Mouse (Mus musculus) small intestine, adult 2 months (tissue): ENCODE data around the gene Sparcl1. TPM values are rescaled to one million over a fixed set of nuclear protein-coding genes. Genes with fewer than 3 reads are reported as not detected.

Experiments
- H3K27ac ChIP-seq: fragments of 200-500 bp; 2 replicates; pipeline ENCODE4 v1.5.1; 2012; ENCODE audit warnings: low read depth, low read length, control low read depth, inconsistent platforms; ENCODE audit not compliant: insufficient read depth
- H3K27me3 ChIP-seq: fragments of 200-500 bp; 2 replicates; pipeline ENCODE4 v1.6.1; 2012; ENCODE audit warnings: mild to moderate bottlenecking, moderate library complexity, low read length, inconsistent platforms; ENCODE audit not compliant: control insufficient read depth, insufficient read depth
- H3K36me3 ChIP-seq: fragments of 200-500 bp; 2 replicates; pipeline ENCODE4 v1.6.1; 2012; ENCODE audit warnings: mild to moderate bottlenecking, low read length, control low read depth, inconsistent platforms; ENCODE audit not compliant: control insufficient read depth, insufficient read depth
- H3K4me1 ChIP-seq: fragments of 200-500 bp; 2 replicates; pipeline ENCODE4 v1.6.1; 2012; ENCODE audit warnings: low read length, inconsistent platforms, mixed read lengths; ENCODE audit not compliant: control insufficient read depth, insufficient read depth, insufficient read length
- H3K4me3 ChIP-seq: fragments of 200-500 bp; 2 replicates; pipeline ENCODE4 v1.5.1; 2012; ENCODE audit warnings: low read depth, mild to moderate bottlenecking, control low read depth, inconsistent platforms, low read length, moderate library complexity
- CTCF ChIP-seq: fragments of 200-500 bp; IDR thresholded peaks from 2 replicates; pipeline ENCODE4 v1.5.1; 2012; ENCODE audit warnings: low read depth, mild to moderate bottlenecking, control low read depth, inconsistent platforms, low read length, moderate library complexity, mixed read lengths; ENCODE audit not compliant: insufficient replicate concordance, insufficient read length; ENCODE audit errors: extremely low read depth
- POLR2A ChIP-seq: fragments of 200-500 bp; IDR thresholded peaks from 2 replicates; pipeline ENCODE4 v1.6.1; 2012; ENCODE audit warnings: low read depth, mild to moderate bottlenecking, control low read depth, inconsistent platforms, low read length, moderate library complexity
- WGBS: fragments of 180-500 bp; shearing (Covaris S2); methylation state at CpG from one replicate; pipeline ENCODE4 v1.1.7; 2018; 5-methylcytosine and 5-hydroxymethylcytosine counted together
- polyA plus RNA-seq: library from polyadenylated mRNA; depleted of rRNA; stranded (reverse); fragments of >200 nt; gene quantifications from 2 replicates; pipeline ENCODE4 v1.2.3, GENCODE M21; 2012

The Sparcl1 gene
- polyA plus RNA-seq, 1 experiment, result 28.8 TPM

- Histone ChIP-seq H3K36me3 (no peaks in the 10 kb centered on the region), H3K27ac (no peak overlapping the region), H3K27me3 (no peaks in the 10 kb centered on the region), H3K4me1 (no peaks in the 10 kb centered on the region), H3K4me3 (no peak overlapping the region)
- TF ChIP-seq CTCF (no peak), POLR2A (no peak)
- WGBS, result 73% methylated on average over 4 of the region's 4 CpGs
Observed at GRCm38 (mm10) chr5:104144057-104144456, 30.5 kb upstream of the Sparcl1 start.

- H3K4me3 ChIP-seq, result no peak overlapping the region
- H3K27ac ChIP-seq, result no peak overlapping the region
- 87% methylated on average over 2 of the region's 2 CpGs for WGBS
- H3K36me3 ChIP-seq, result no peaks in the 10 kb centered on the region
- no peak for TF ChIP-seq CTCF
- no peak for TF ChIP-seq POLR2A
- no peaks in the 10 kb centered on the region for H3K27me3 ChIP-seq
- 0 out of 2 replicates have a peak, but pooled peaks cover 2% of the 10 kb centered on the region for H3K4me1 ChIP-seq
Observed at GRCm38 (mm10) chr5:104141067-104141466, 27.5 kb upstream of the Sparcl1 start.

- Histone ChIP-seq H3K27ac (no peak overlapping the region), H3K4me1 (0 out of 2 replicates have a peak, but pooled peaks cover 2% of the 10 kb centered on the region), H3K36me3 (no peaks in the 10 kb centered on the region), H3K4me3 (no peak overlapping the region), H3K27me3 (no peaks in the 10 kb centered on the region)
- WGBS, result 28% methylated on average over 10 of the region's 10 CpGs
- TF ChIP-seq CTCF, result no peak
- no peak for TF ChIP-seq POLR2A
Observed at GRCm38 (mm10) chr5:104137920-104138541, 24.5 kb upstream of the Sparcl1 start.

GRCm38 (mm10) chr5:104133752-104134151 is 20.2 kb upstream of the Sparcl1 start:
- Histone ChIP-seq H3K4me3 (no peak overlapping the region), H3K4me1 (0 out of 2 replicates have a peak, but pooled peaks cover 2% of the 10 kb centered on the region), H3K27ac (no peak overlapping the region), H3K27me3 (no peaks in the 10 kb centered on the region), H3K36me3 (no peaks in the 10 kb centered on the region)
- TF ChIP-seq CTCF, result no peak
- no peak for TF ChIP-seq POLR2A
- WGBS, result 38% methylated on average over 4 of the region's 4 CpGs

- Histone ChIP-seq H3K27me3 (no peaks in the 10 kb centered on the region), H3K27ac (no peak overlapping the region), H3K36me3 (no peaks in the 10 kb centered on the region), H3K4me1 (no peaks in the 10 kb centered on the region), H3K4me3 (no peak overlapping the region)
- TF ChIP-seq CTCF (peak; percentile 40; the same call in 1 of the 2 replicates), POLR2A (no peak)
- WGBS, result 28% methylated on average over 4 of the region's 4 CpGs
Observed at GRCm38 (mm10) chr5:104131544-104131943, 18.0 kb upstream of the Sparcl1 start.

- Histone ChIP-seq H3K4me1 (no peaks in the 10 kb centered on the region), H3K27ac (no peak overlapping the region), H3K36me3 (no peaks in the 10 kb centered on the region), H3K4me3 (no peak overlapping the region), H3K27me3 (no peaks in the 10 kb centered on the region)
- no peak for TF ChIP-seq CTCF
- no peak for TF ChIP-seq POLR2A
- 88% methylated on average over 4 of the region's 4 CpGs for WGBS
Observed at GRCm38 (mm10) chr5:104130891-104131290, 17.4 kb upstream of the Sparcl1 start.

- no peak for TF ChIP-seq CTCF
- TF ChIP-seq POLR2A, result no peak
- 64% methylated on average over 12 of the region's 12 CpGs for WGBS
- H3K36me3 ChIP-seq, result no peaks in the 10 kb centered on the region
- no peaks in the 10 kb centered on the region for H3K27me3 ChIP-seq
- H3K4me1 ChIP-seq, result no peaks in the 10 kb centered on the region
- H3K27ac ChIP-seq, result no peak overlapping the region
- no peak overlapping the region for H3K4me3 ChIP-seq
Observed at GRCm38 (mm10) chr5:104128281-104129031, 14.9 kb upstream of the Sparcl1 start.
